Mouse (Mus musculus) liver (tissue): ENCODE data around the gene Sdhaf3.

Source experiments
- DNase-seq: peaks from one replicate; pipeline ENCODE4 v3.0.0-alpha.2; 2020; ENCODE audit warnings: mixed read lengths

The Sdhaf3 gene

DNA sequence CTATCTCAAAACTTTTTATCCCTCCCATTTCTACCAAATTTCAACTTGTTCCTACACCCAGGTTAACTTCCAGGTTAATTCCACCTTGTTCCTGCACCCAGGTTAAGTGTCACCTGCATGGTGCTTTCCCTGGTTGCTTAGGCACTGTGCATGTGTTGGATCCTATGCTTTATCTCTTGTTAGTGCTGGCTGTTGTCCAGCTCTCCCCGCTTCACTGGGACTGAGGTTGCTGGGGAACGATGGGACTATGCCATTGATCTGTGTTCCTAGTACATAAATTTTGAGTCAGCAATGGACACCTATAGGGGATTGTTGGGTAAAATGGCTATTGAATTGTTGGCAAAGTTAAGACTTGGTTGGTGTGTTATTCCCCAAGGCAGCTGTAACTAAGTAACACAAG is 113.7 kb downstream of the Sdhaf3 start:
- no peak for DNase-seq

DNA sequence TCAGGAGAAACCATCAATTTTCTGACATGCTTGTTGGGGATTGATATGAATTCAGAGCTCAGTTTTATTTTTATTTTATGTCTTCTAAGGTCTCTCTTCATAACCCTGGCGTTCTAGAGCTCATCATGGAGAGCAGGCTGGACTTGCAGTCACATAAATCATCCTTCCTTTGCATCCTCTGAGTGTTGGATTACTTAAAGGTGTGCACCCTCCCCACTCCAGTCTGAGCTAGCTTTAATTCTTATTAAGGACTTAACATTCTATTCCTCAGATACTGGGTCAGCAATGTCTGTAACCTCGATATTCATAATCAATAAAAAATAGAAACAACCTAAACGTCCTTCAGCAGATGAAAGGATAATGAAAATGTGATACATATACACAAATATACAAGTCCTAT is 126.2 kb downstream of the Sdhaf3 start:
- no peak for DNase-seq

DNA sequence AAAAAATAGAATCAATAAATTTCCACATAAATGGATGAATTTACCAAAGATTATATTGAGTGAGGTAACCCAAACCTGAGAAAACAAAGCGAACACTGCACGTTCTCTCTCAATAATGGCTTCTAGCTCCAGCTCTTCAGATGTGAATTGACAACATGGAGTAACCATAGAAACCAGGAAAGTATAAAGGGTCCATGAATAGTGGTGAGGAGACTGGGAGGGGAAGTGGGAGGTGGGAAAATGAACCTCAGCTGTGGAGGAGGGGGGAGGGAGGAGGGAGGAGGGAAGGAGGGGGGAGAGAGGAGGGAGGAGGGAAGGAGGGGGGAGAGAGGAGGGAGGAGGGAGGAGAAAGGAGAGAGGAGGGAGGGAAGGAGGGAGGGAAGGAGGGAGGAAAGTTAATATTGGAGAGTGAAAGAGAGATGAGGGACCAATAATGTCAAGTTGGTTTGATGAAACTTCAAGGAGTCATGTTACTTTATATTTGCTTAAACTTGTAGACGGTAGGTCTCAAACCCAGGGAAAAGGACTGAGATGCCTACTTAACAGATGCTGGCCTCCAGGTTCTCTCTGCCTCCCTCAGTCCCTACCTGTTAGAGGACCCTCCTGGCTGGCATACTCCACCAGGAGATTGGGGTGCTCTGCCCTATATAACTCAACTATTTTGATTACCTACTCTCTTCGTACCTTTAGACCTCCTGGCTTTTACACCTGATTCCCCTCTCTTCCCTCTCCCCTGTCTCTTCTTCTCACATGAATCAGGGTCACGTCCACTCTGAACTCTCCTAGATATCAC is 126.9 kb downstream of the Sdhaf3 start:
- DNase-seq = no peak

DNA sequence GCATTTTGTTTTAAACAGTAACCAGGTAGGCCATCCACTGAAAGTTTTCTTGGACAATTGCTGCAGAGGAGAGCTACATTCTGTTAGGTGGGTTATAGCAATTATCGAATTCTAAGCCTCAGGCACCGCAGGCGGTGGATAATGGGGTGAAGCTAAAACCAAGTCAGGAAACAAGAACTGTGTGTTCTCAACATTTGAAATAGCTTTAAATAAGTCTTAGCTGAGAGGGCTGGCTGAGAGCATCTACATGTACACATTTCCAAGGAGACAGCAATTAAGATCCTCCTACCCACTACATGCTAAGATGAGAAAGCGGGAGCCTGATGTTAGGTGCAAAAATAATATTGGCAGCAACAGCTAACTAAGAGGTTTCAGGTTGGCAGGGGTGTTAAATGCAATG is 127.9 kb downstream of the Sdhaf3 start:
- DNase-seq = no peak

DNA sequence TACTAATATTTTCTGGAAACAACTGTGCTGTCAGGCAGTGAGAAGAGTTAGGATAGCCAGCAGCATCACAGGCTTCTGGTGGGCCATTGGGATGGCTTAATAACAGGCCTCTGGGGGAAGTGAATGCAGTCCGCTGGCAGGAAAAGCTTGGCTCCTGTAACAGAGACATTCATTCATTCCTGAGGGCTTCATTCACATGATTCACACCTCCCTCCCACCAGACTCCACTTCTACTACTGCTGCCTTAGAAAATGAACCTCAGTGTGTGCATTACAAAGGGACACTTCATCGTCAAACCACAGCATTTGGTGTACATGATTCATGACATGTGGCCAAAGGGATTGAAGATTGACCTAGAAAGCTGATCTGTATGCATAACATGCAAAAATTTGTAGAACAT is 128.6 kb downstream of the Sdhaf3 start:
- DNase-seq = no peak

DNA sequence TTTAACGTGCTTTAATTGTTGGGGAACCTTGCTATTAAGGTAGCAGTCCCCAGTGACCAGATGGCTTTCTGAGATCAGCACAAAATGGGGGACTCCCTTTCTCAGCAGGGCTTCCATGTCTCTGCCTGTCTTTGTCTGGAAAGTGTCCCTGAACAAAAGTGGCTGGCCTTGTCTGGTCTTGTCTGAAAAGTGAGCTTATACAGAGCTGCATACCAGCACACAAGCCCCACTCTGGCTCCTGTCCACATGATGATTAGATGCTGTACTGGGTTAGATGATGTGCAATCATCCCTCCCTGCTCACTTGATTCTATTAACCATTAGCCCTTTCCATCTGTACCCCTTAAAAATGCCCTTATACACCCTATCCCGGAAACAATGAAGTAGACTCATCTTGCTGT is 129.7 kb downstream of the Sdhaf3 start:
- DNase-seq = no peak

DNA sequence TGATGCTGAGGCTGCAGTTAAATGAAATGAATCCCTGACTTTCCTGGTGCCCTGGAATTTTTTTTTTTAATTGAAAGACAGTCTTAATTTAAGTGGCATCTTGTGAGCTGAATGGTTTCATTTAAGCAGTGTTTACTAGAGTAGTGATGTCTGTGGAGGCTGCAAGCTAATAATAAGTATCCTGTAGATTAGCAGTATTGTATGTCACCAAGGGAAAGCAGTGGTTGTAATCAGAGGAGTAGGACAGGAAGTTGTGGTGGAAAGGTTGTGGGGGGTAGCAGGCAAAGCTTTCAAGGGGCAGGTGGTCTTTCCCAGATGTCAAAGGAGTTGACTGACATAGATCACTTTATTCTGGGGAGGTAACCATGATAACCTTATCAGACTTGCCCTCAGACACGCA is 136.3 kb downstream of the Sdhaf3 start:
- DNase-seq = no peak
